Mouse (Mus musculus): ENCODE results near the gene Tpt1.
A peak's percentile ranks its signal among the peaks of the same experiment; 100 is the strongest.

Gene Tpt1

GRCm38 (mm10) chr14:75876320-75877043 is 31.6 kb downstream of the Tpt1 start:
- DNase-seq (ENCODE audit: low read depth) = peak; percentile 94

- DNase-seq (ENCODE audit: low read depth) = no peak
Observed at GRCm38 (mm10) chr14:75877297-75877696, 32.4 kb downstream of the Tpt1 start.

- no peak for DNase-seq (ENCODE audit: low read depth)
Observed at GRCm38 (mm10) chr14:75878980-75879379, 34.1 kb downstream of the Tpt1 start.

GRCm38 (mm10) chr14:75881856-75882255 is 37.0 kb downstream of the Tpt1 start:
- no peak for DNase-seq (ENCODE audit: low read depth)

GRCm38 (mm10) chr14:75883330-75883729 is 38.4 kb downstream of the Tpt1 start:
- DNase-seq (ENCODE audit: low read depth) = no peak

GRCm38 (mm10) chr14:75883873-75884272 is 39.0 kb downstream of the Tpt1 start:
- DNase-seq (ENCODE audit: low read depth) = no peak

GRCm38 (mm10) chr14:75892118-75892517 is 47.2 kb downstream of the Tpt1 start:
- DNase-seq (ENCODE audit: low read depth) = no peak

Measured in NIH3T3 (cell line).